Mouse (Mus musculus): ENCODE data around the gene Ak9. TPM values are rescaled to one million over a fixed set of nuclear protein-coding genes. Genes with fewer than 3 reads are reported as not detected.

Ak9 gene
- total and polyA plus RNA-seq, 3 experiments: 0.21 TPM; not detected in 2

DNA sequence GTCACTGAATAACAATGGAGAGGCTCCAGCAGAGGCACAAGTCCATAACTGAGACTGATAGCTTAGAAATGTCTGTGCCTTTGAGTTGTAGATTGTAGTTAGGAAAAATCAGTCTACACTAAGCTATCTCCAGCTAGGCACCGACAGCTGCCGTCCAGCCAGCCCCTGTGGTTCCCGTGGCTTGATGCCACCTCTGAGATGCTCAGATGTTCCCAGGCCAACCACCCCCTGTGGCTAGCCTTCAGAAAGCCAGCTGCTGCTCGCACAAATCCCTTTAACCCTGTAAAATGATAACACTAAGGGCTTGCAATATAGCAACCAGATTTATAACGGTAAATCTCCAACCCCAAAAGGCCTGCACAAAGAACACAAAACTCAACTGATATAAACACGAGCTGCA, 23.6 kb upstream of the Ak9 start:
- Histone ChIP-seq H3K27me3 (ENCODE audit: control insufficient read depth in 1 of 2, insufficient read depth in 2 of 2, low read length in 2 of 2) (no peaks in the 10 kb centered on the region), H3K4me1 (ENCODE audit: control insufficient read depth in 1 of 2, insufficient read depth in 2 of 2, low read length in 2 of 2) (no peaks in the 10 kb centered on the region), H3K27ac (ENCODE audit: control insufficient read depth, low read depth, low read length) (no peak overlapping the region), H3K79me2 (ENCODE audit: control insufficient read depth, insufficient read depth, low read length, poor library complexity) (no peaks in the 10 kb centered on the region), H3K36me3 (ENCODE audit: control insufficient read depth in 1 of 2, insufficient read depth in 2 of 2, low read length in 2 of 2) (peaks cover 0 to 2% of the 10 kb centered on the region in 2 experiments; a peak in 1 of 4 replicates), H3K9me3 (replicated peaks; ENCODE audit: insufficient read depth, low read length) (no peaks in the 10 kb centered on the region), H3K9ac (ENCODE audit: control insufficient read depth, low read depth, low read length, poor library complexity, severe bottlenecking) (no peak overlapping the region), H3K4me3 (ENCODE audit: control insufficient read depth in 1 of 2, insufficient read depth in 1 of 2, low read depth in 2 of 2, low read length in 2 of 2) (no peak overlapping the region)
- no peak for TF ChIP-seq ZKSCAN1 (IDR thresholded peaks at IDR 0.05; ENCODE audit: low read depth, low read length)
- TF ChIP-seq MEF2A (IDR thresholded peaks at IDR 0.05; ENCODE audit: extremely low read depth, insufficient replicate concordance, low read depth, low read length, poor library complexity, severe bottlenecking): no peak
- DNase-seq (ENCODE audit: low read depth, low spot score): no peak

DNA sequence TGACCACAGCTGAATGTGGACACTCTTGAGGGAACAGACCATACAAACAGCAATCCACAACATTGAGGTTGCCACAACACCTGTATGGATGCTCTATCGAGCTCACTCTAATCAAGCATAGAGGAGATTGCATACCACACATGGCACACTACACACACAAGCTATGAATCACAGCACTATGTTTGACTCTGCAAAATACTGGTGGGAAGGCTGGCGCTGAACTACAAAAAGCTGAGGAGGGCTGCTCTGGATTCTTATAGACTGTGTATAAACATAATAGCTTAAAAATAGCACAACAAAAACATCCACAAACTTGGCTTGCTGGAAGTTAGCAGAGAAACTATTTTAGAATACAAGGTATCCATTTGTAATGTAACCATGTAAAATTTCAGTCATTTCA, 23.0 kb upstream of the Ak9 start:
- Histone ChIP-seq H3K9ac (ENCODE audit: control insufficient read depth, low read depth, low read length, poor library complexity, severe bottlenecking) (no peak overlapping the region), H3K9me3 (replicated peaks; ENCODE audit: insufficient read depth, low read length) (no peaks in the 10 kb centered on the region), H3K27ac (ENCODE audit: control insufficient read depth, low read depth, low read length) (no peak overlapping the region), H3K4me3 (ENCODE audit: control insufficient read depth in 1 of 2, insufficient read depth in 1 of 2, low read depth in 2 of 2, low read length in 2 of 2) (no peak overlapping the region), H3K4me1 (ENCODE audit: control insufficient read depth in 1 of 2, insufficient read depth in 2 of 2, low read length in 2 of 2) (no peaks in the 10 kb centered on the region), H3K27me3 (ENCODE audit: control insufficient read depth in 1 of 2, insufficient read depth in 2 of 2, low read length in 2 of 2) (no peaks in the 10 kb centered on the region), H3K79me2 (ENCODE audit: control insufficient read depth, insufficient read depth, low read length, poor library complexity) (no peaks in the 10 kb centered on the region), H3K36me3 (ENCODE audit: control insufficient read depth in 1 of 2, insufficient read depth in 2 of 2, low read length in 2 of 2) (peaks cover 0 to 2% of the 10 kb centered on the region in 2 experiments; a peak in 1 of 4 replicates)
- no peak for TF ChIP-seq UBTF (IDR thresholded peaks at IDR 0.05; ENCODE audit: borderline replicate concordance, insufficient read depth, low read depth, low read length)
- no peak for DNase-seq (ENCODE audit: low read depth, low spot score)

DNA sequence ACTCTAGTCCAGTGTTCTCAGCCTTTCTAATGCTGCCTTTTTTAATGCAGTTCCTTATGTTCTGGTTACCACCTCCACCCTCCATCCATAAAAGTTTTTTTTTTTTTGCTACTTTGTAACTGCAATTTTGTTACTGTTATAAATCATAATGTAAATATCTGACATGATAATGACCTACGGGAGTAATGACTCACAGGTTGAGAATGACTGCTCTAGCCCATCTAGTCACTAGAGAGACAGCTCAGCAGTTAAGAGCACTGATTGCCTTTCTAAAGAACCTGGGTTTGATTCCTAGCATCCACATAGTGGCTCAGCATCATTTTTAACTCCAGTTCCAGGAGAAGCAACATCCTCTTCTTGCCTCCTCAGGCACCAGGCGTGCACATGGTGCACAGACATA, 21.7 kb upstream of the Ak9 start:
- Histone ChIP-seq H3K9me3 (replicated peaks; ENCODE audit: insufficient read depth, low read length) (no peaks in the 10 kb centered on the region), H3K36me3 (ENCODE audit: control insufficient read depth in 1 of 2, insufficient read depth in 2 of 2, low read length in 2 of 2) (no peaks in the 10 kb centered on the region), H3K4me1 (ENCODE audit: control insufficient read depth in 1 of 2, insufficient read depth in 2 of 2, low read length in 2 of 2) (no peaks in the 10 kb centered on the region), H3K79me2 (ENCODE audit: control insufficient read depth, insufficient read depth, low read length, poor library complexity) (no peaks in the 10 kb centered on the region), H3K27me3 (ENCODE audit: control insufficient read depth in 1 of 2, insufficient read depth in 2 of 2, low read length in 2 of 2) (no peaks in the 10 kb centered on the region), H3K4me3 (ENCODE audit: control insufficient read depth in 1 of 2, insufficient read depth in 1 of 2, low read depth in 2 of 2, low read length in 2 of 2) (no peak overlapping the region), H3K9ac (ENCODE audit: control insufficient read depth, low read depth, low read length, poor library complexity, severe bottlenecking) (no peak overlapping the region), H3K27ac (ENCODE audit: control insufficient read depth, low read depth, low read length) (no peak overlapping the region)
- DNase-seq (ENCODE audit: low read depth, low spot score): no peak
- TF ChIP-seq MAFK (IDR thresholded peaks at IDR 0.05; ENCODE audit: borderline replicate concordance, low read depth, low read length) (no peak), GATA1 (IDR thresholded peaks at IDR 0.05; ENCODE audit: low read depth, low read length) (no peak), NRF1 (IDR thresholded peaks at IDR 0.05; ENCODE audit: insufficient read depth, low read depth, low read length, poor library complexity, severe bottlenecking) (no peak), E2F4 (IDR thresholded peaks at IDR 0.05; ENCODE audit: borderline replicate concordance, low read depth, low read length) (no peak), ZC3H11A (IDR thresholded peaks at IDR 0.05; ENCODE audit: low read depth, low read length) (no peak), CTCF (IDR thresholded peaks at IDR 0.05 in 2 of 3, conservative IDR thresholded peaks at IDR 0.05 in 1 of 3; ENCODE audit: control insufficient read depth in 1 of 3, insufficient read depth in 1 of 3, low read depth in 2 of 3, low read length in 3 of 3, poor library complexity in 1 of 3, severe bottlenecking in 1 of 3) (no peak), CHD2 (IDR thresholded peaks at IDR 0.05; ENCODE audit: low read length) (no peak), MXI1 (IDR thresholded peaks at IDR 0.05; ENCODE audit: low read depth, low read length) (no peak), TBP (IDR thresholded peaks at IDR 0.05; ENCODE audit: low read depth, low read length) (no peak), MAX (IDR thresholded peaks at IDR 0.05; ENCODE audit: low read length) (no peak), MYC (IDR thresholded peaks at IDR 0.05; ENCODE audit: low read depth, low read length) (no peak), TAL1 (IDR thresholded peaks at IDR 0.05; ENCODE audit: low read length) (no peak), POLR2AphosphoS5 (IDR thresholded peaks at IDR 0.05; ENCODE audit: borderline replicate concordance, low read depth, low read length) (no peak), POLR2AphosphoS2 (IDR thresholded peaks at IDR 0.05; ENCODE audit: low read length) (no peak), MEF2A (IDR thresholded peaks at IDR 0.05; ENCODE audit: extremely low read depth, insufficient replicate concordance, low read depth, low read length, poor library complexity, severe bottlenecking) (no peak), UBTF (IDR thresholded peaks at IDR 0.05; ENCODE audit: borderline replicate concordance, insufficient read depth, low read depth, low read length) (no peak)

Measured in MEL (cell line).